Mouse (Mus musculus) forebrain, postnatal 0 days (tissue): ENCODE results near the gene Sphk1. TPM values are rescaled to one million over a fixed set of nuclear protein-coding genes. Genes with fewer than 3 reads are reported as not detected.

ENCODE experiments used
- ATAC-seq: fragments of 200-750 bp; cut with Nextera tagmentation; 2 replicates; pipeline ENCODE4 v1.8.0; 2017; ENCODE audit warnings: mild to moderate bottlenecking, moderate library complexity
- DNase-seq: peaks from one replicate; pipeline ENCODE4 v3.0.0-alpha.2; 2015
- H3K27ac ChIP-seq: fragments of 300-500 bp; sonication (generic); 2 replicates; pipeline ENCODE4 v1.5.1; 2014; ENCODE audit warnings: low read depth, mild to moderate bottlenecking, antibody characterized with exemption, low read length, moderate library complexity, mixed read lengths
- H3K27me3 ChIP-seq: fragments of 300-500 bp; sonication (generic); 2 replicates; pipeline ENCODE4 v1.6.1; 2014; ENCODE audit warnings: mild to moderate bottlenecking, low read length, mixed read lengths; ENCODE audit not compliant: insufficient read depth
- H3K36me3 ChIP-seq: fragments of 300-500 bp; sonication (generic); 2 replicates; pipeline ENCODE4 v1.6.1; 2014; ENCODE audit warnings: mild to moderate bottlenecking, moderate library complexity; ENCODE audit not compliant: insufficient read depth
- H3K4me1 ChIP-seq: fragments of 300-500 bp; sonication (generic); 2 replicates; pipeline ENCODE4 v1.6.1; 2014; ENCODE audit warnings: antibody characterized with exemption; ENCODE audit not compliant: insufficient read depth
- H3K4me2 ChIP-seq: fragments of 300-500 bp; sonication (generic); 2 replicates; pipeline ENCODE4 v1.6.1; 2014; ENCODE audit warnings: low read depth, mild to moderate bottlenecking, moderate library complexity
- H3K4me3 ChIP-seq: fragments of 300-500 bp; sonication (generic); 2 replicates; pipeline ENCODE4 v1.5.1; 2014; ENCODE audit warnings: low read depth, low read length, mixed read lengths
- H3K9ac ChIP-seq: fragments of 300-500 bp; sonication (generic); 2 replicates; pipeline ENCODE4 v1.6.1; 2014; ENCODE audit warnings: mild to moderate bottlenecking
- H3K9me3 ChIP-seq: fragments of 300-500 bp; sonication (generic); 2 replicates; pipeline ENCODE4 v1.6.1; 2016; ENCODE audit warnings: low read length
- CTCF ChIP-seq: sonication (generic); IDR thresholded peaks from 2 replicates; pipeline ENCODE4 v1.5.1; 2016; ENCODE audit warnings: antibody characterized with exemption, control low read depth, low read depth
- WGBS: fragments of 180-500 bp; shearing (Covaris S2); extraction: QIAGEN DNeasy Blood & Tissue Kit; methylation state at CpG from one replicate; pipeline ENCODE4 v1.1.7; 2014; 5-methylcytosine and 5-hydroxymethylcytosine counted together
- polyA plus RNA-seq: library from polyadenylated mRNA; unstranded; fragments of >200 nt; fragmentation: Nextera tagmentation; extraction: Ambion mirVana; gene quantifications from 2 replicates; pipeline ENCODE4 v1.2.1, GENCODE M21; 2015
- total RNA-seq: library from RNA; depleted of rRNA; stranded (reverse); fragments of >200 nt; gene quantifications from 2 replicates; pipeline ENCODE4 v1.2.3, GENCODE M21; 2014

Gene Sphk1
- total and polyA plus RNA-seq, 2 experiments from 2014 or later, result 10.2 to 13.8 TPM

- H3K9ac ChIP-seq, result no peak overlapping the region
- H3K4me3 ChIP-seq, result peak overlapping the region; percentile 45
- peak; percentile 21 for DNase-seq
- H3K4me1 ChIP-seq, result peaks cover 15% of the 10 kb centered on the region
- peak overlapping the region; percentile 93 for H3K4me2 ChIP-seq
- no peaks in the 10 kb centered on the region for H3K9me3 ChIP-seq
- H3K27ac ChIP-seq, result no peak overlapping the region
- WGBS, result 4% methylated on average over 48 of the region's 48 CpGs
- ATAC-seq, result no peak
- TF ChIP-seq CTCF, result no peak
- peaks cover 40% of the 10 kb centered on the region for H3K27me3 ChIP-seq
- peaks cover 5% of the 10 kb centered on the region; the same call in 1 of the 2 replicates for H3K36me3 ChIP-seq
Measured at GRCm38 (mm10) chr11:116531371-116532191, 856 bp downstream of the Sphk1 start.

- 1% methylated on average over 30 of the region's 30 CpGs for WGBS
- no peak for DNase-seq
- peaks cover 15% of the 10 kb centered on the region for H3K4me1 ChIP-seq
- H3K4me2 ChIP-seq, result peak overlapping the region; percentile 93
- no peak for ATAC-seq
- H3K9me3 ChIP-seq, result no peaks in the 10 kb centered on the region
- H3K9ac ChIP-seq, result 0 out of 2 replicates have a peak overlapping the region, but pooled peaks have one; percentile 35
- peaks cover 9% of the 10 kb centered on the region; the same call in 1 of the 2 replicates for H3K36me3 ChIP-seq
- H3K27ac ChIP-seq, result no peak overlapping the region
- peaks cover 40% of the 10 kb centered on the region for H3K27me3 ChIP-seq
- peak overlapping the region; percentile 45 for H3K4me3 ChIP-seq
- no peak for TF ChIP-seq CTCF
Measured at GRCm38 (mm10) chr11:116532262-116532809, 1.6 kb downstream of the Sphk1 start.

- peaks cover 10% of the 10 kb centered on the region; the same call in 1 of the 2 replicates for H3K36me3 ChIP-seq
- 1% methylated on average over 50 of the region's 50 CpGs for WGBS
- ATAC-seq, result 0 out of 2 replicates have a peak, but pooled peaks have one; percentile 19
- no peaks in the 10 kb centered on the region for H3K9me3 ChIP-seq
- peaks cover 15% of the 10 kb centered on the region for H3K4me1 ChIP-seq
- no peak overlapping the region for H3K27ac ChIP-seq
- H3K4me2 ChIP-seq, result peak overlapping the region; percentile 93
- TF ChIP-seq CTCF, result no peak; the same call in 1 of the 2 replicates
- peak overlapping the region; percentile 35; the same call in 1 of the 2 replicates for H3K9ac ChIP-seq
- H3K4me3 ChIP-seq, result peak overlapping the region; percentile 45
- H3K27me3 ChIP-seq, result peaks cover 40% of the 10 kb centered on the region
- DNase-seq, result no peak
Measured at GRCm38 (mm10) chr11:116532810-116533338, 2.1 kb downstream of the Sphk1 start.

GRCm38 (mm10) chr11:116533341-116534153 is 2.8 kb downstream of the Sphk1 start:
- DNase-seq, result no peak
- peaks cover 15% of the 10 kb centered on the region for H3K4me1 ChIP-seq
- peak; percentile 32; the same call in 1 of the 2 replicates for ATAC-seq
- H3K27me3 ChIP-seq, result peaks cover 40% of the 10 kb centered on the region
- H3K36me3 ChIP-seq, result peaks cover 15% of the 10 kb centered on the region; the same call in 1 of the 2 replicates
- H3K9ac ChIP-seq, result peak overlapping the region; percentile 35; the same call in 1 of the 2 replicates
- 2% methylated on average over 63 of the region's 63 CpGs for WGBS
- peak overlapping the region; percentile 93 for H3K4me2 ChIP-seq
- peak overlapping the region; percentile 45 for H3K4me3 ChIP-seq
- H3K9me3 ChIP-seq, result no peaks in the 10 kb centered on the region
- no peak overlapping the region for H3K27ac ChIP-seq
- no peak for TF ChIP-seq CTCF

- Histone ChIP-seq H3K9me3 (no peaks in the 10 kb centered on the region), H3K4me3 (peak overlapping the region; percentile 45), H3K9ac (no peak overlapping the region), H3K4me2 (peak overlapping the region; percentile 93), H3K36me3 (peaks cover 23% of the 10 kb centered on the region), H3K4me1 (peaks cover 15% of the 10 kb centered on the region), H3K27me3 (peaks cover 40% of the 10 kb centered on the region), H3K27ac (no peak overlapping the region)
- ATAC-seq, result peak; percentile 52
- WGBS, result 20% methylated on average over 20 of the region's 20 CpGs
- DNase-seq, result peak; percentile 81
- TF ChIP-seq CTCF, result peak; percentile 85
Measured at GRCm38 (mm10) chr11:116534154-116534865, 3.6 kb downstream of the Sphk1 start.

- H3K4me3 ChIP-seq, result no peak overlapping the region
- H3K4me1 ChIP-seq, result peaks cover 15% of the 10 kb centered on the region
- no peak overlapping the region for H3K27ac ChIP-seq
- peaks cover 47% of the 10 kb centered on the region for H3K36me3 ChIP-seq
- H3K4me2 ChIP-seq, result no peak overlapping the region
- no peak overlapping the region for H3K9ac ChIP-seq
- peaks cover 23% of the 10 kb centered on the region for H3K27me3 ChIP-seq
- WGBS, result 93% methylated on average over 7 of the region's 7 CpGs
- no peaks in the 10 kb centered on the region for H3K9me3 ChIP-seq
- DNase-seq, result no peak
- TF ChIP-seq CTCF, result no peak
- ATAC-seq, result no peak
Measured at GRCm38 (mm10) chr11:116536685-116537084, 6.0 kb downstream of the Sphk1 start.
